Mouse (Mus musculus) hindbrain, embryonic 11.5 days (tissue): ENCODE measurements around the gene Immp2l. TPM values are rescaled to one million over a fixed set of nuclear protein-coding genes. Genes with fewer than 3 reads are reported as not detected.

Source experiments
- ATAC-seq: fragments of 200-750 bp; cut with Nextera tagmentation; 2 replicates; pipeline ENCODE4 v1.8.0; 2017; ENCODE audit warnings: mild to moderate bottlenecking, moderate TSS enrichment, moderate library complexity; ENCODE audit not compliant: low FRiP score
- DNase-seq: peaks from one replicate; pipeline ENCODE4 v3.0.0-alpha.2; 2015; ENCODE audit warnings: low spot score
- H3K27ac ChIP-seq: fragments of 300-500 bp; sonication (generic); 2 replicates; pipeline ENCODE4 v1.5.1; 2014; ENCODE audit warnings: mild to moderate bottlenecking, low read depth, low read length
- H3K27me3 ChIP-seq: fragments of 300-500 bp; sonication (generic); 2 replicates; pipeline ENCODE4 v1.6.1; 2014; ENCODE audit warnings: mild to moderate bottlenecking, low read length, moderate library complexity, mixed read lengths; ENCODE audit not compliant: control insufficient read depth, insufficient read depth
- H3K36me3 ChIP-seq: fragments of 300-500 bp; sonication (generic); 2 replicates; pipeline ENCODE4 v1.6.1; 2014; ENCODE audit warnings: mild to moderate bottlenecking, low read length, moderate library complexity, mixed read lengths; ENCODE audit not compliant: control insufficient read depth, insufficient read depth
- H3K4me1 ChIP-seq: fragments of 300-500 bp; sonication (generic); replicated peaks from 2 replicates; pipeline ENCODE4 v1.6.1; 2014; ENCODE audit warnings: low read length, mixed read lengths; ENCODE audit not compliant: control insufficient read depth, insufficient read depth
- H3K4me2 ChIP-seq: fragments of 300-500 bp; sonication (generic); replicated peaks from 2 replicates; pipeline ENCODE4 v1.6.1; 2014; ENCODE audit warnings: mild to moderate bottlenecking, low read depth, low read length
- H3K4me3 ChIP-seq: fragments of 300-500 bp; sonication (generic); 2 replicates; pipeline ENCODE4 v1.5.1; 2014; ENCODE audit warnings: low read depth, low read length
- H3K9ac ChIP-seq: fragments of 300-500 bp; sonication (generic); 2 replicates; pipeline ENCODE4 v1.6.1; 2014; ENCODE audit warnings: low read depth, low read length
- H3K9me3 ChIP-seq: fragments of 300-500 bp; sonication (generic); 2 replicates; pipeline ENCODE4 v1.6.1; 2016; ENCODE audit warnings: low read length; ENCODE audit not compliant: control insufficient read depth
- WGBS: fragments of 180-500 bp; shearing (Covaris S2); extraction: QIAGEN DNeasy Blood & Tissue Kit; methylation state at CpG from one replicate; pipeline ENCODE4 v1.1.7; 2014; 5-methylcytosine and 5-hydroxymethylcytosine counted together
- polyA plus RNA-seq: library from polyadenylated mRNA; unstranded; fragments of >200 nt; fragmentation: Nextera tagmentation; extraction: Ambion mirVana; gene quantifications from 2 replicates; pipeline ENCODE4 v1.2.1, GENCODE M21; 2014

Gene Immp2l
- polyA plus RNA-seq, 1 experiment from 2014 or later, result 9.3 TPM

DNA sequence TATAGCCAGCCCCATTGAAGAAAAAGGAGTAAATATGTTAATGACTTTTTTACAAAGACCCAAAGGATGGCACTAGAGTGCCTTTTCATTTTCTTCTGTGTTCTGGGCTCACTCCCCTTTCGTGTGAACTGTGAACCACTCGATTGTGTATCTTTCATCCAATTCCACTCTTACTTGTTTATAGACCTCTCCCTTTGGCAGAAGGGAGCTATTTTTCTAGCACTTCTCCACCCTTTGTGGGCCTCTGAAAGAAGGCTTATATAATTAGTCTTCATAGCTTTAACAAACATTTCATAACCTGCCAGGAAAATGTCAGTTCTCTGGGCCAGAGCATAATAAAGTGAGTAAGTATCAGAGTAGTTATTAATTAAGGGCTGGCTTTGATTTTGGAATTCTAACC is 327.4 kb downstream of the Immp2l start:
- Histone ChIP-seq H3K4me2 (no peak overlapping the region), H3K9me3 (no peaks in the 10 kb centered on the region), H3K36me3 (no peaks in the 10 kb centered on the region), H3K9ac (no peak overlapping the region), H3K4me1 (no peaks in the 10 kb centered on the region), H3K27me3 (no peaks in the 10 kb centered on the region), H3K4me3 (no peak overlapping the region), H3K27ac (no peak overlapping the region)
- DNase-seq (no peak), ATAC-seq (no peak)
- WGBS, result 65% methylated on average over 2 of the region's 2 CpGs

DNA sequence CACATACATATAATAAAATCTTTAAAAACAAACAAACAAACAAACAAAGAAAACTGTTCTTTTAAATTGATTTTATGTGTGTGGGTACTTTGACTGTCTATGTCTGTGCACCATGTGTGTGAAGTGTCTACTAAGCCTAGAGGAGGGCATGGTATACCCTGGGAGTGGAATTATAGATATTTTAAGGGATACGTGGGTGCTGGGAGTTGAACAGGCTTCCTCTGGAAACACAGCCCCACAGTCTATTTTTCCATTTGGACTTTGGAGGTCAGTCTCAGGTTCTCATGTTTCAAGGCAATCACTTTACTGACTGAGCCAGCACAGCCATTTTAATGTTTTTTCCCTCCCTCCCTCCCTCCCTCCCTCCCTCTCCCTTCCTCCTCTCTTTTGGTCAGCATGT is 331.0 kb downstream of the Immp2l start:
- DNase-seq (no peak), ATAC-seq (no peak)
- Histone ChIP-seq H3K36me3 (no peaks in the 10 kb centered on the region), H3K4me2 (no peak overlapping the region), H3K27me3 (no peaks in the 10 kb centered on the region), H3K27ac (no peak overlapping the region), H3K4me3 (no peak overlapping the region), H3K4me1 (no peaks in the 10 kb centered on the region), H3K9ac (no peak overlapping the region), H3K9me3 (no peaks in the 10 kb centered on the region)
- WGBS, result 76% methylated on average over 1 of the region's 1 CpGs

DNA sequence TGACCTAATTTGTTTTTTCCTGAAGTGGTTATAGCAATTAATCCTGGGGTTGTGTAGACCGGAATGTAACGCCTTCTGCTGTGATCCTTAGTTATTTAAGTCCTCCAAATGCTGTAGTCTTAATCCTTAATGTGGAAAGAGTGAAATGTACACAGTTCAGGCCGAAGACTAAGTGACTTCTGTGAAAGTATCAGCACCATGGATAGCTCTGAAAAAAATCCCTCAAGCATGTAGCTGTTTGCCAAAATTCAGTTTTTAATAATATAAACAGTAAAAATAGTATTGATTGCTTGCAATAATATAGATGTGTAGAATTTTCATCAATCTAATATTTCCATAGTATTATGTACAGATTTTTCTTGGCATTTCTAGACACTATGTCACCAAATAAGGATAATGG is 332.1 kb downstream of the Immp2l start:
- ATAC-seq, result no peak
- no peaks in the 10 kb centered on the region for H3K9me3 ChIP-seq
- H3K4me3 ChIP-seq, result no peak overlapping the region
- H3K36me3 ChIP-seq, result no peaks in the 10 kb centered on the region
- WGBS, result 85% methylated on average over 3 of the region's 3 CpGs
- no peak overlapping the region for H3K4me2 ChIP-seq
- no peaks in the 10 kb centered on the region for H3K27me3 ChIP-seq
- no peak overlapping the region for H3K27ac ChIP-seq
- no peaks in the 10 kb centered on the region for H3K4me1 ChIP-seq
- peak; percentile 12 for DNase-seq
- no peak overlapping the region for H3K9ac ChIP-seq

DNA sequence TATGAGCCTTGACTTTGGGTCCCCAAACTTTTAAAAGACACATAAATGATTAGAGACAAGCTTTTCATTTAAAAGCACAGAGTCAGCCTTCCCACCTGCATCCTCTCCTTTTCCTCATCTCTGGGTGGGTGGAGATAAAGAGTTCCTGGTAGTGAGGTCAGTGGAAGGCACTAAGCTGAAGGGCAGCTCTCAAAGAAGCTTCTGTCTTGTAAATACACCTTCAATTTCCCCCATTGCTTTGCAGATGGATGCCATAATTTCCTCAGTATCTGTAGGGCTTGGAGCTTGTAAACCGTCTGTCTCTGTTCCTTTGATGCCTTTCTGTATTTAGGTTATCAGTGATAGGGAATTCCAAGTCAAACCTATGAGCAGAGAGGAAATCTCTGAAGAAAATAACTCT is 362.8 kb downstream of the Immp2l start:
- Histone ChIP-seq H3K4me3 (no peak overlapping the region), H3K36me3 (no peaks in the 10 kb centered on the region), H3K9ac (no peak overlapping the region), H3K4me2 (no peak overlapping the region), H3K4me1 (no peaks in the 10 kb centered on the region), H3K27me3 (no peaks in the 10 kb centered on the region), H3K27ac (no peak overlapping the region), H3K9me3 (no peaks in the 10 kb centered on the region)
- no peak for ATAC-seq
- no peak for DNase-seq
- WGBS, result 72% methylated on average over 1 of the region's 1 CpGs

DNA sequence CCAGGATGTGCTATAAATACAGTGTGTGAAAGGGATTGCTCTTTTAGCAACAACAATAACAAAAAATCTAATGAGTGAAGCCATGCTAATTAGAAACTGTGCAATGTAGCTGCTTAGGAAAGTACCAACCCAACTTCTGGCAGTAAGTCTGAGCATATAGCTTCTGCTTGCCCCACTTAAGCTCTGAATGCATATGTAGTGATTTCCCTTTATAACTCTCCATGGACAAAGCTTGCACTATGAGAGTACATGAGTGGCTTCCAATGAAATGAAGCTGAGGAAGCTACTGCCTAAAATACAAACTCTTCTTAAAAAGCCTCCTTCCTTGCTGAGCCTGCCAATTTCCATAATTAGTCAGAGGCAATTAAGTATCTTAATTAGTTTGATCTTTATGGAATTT is 370.3 kb downstream of the Immp2l start:
- Histone ChIP-seq H3K27me3 (no peaks in the 10 kb centered on the region), H3K4me3 (no peak overlapping the region), H3K4me2 (no peak overlapping the region), H3K9ac (no peak overlapping the region), H3K9me3 (no peaks in the 10 kb centered on the region), H3K4me1 (no peaks in the 10 kb centered on the region), H3K27ac (no peak overlapping the region), H3K36me3 (no peaks in the 10 kb centered on the region)
- no peak for DNase-seq
- no peak for ATAC-seq

DNA sequence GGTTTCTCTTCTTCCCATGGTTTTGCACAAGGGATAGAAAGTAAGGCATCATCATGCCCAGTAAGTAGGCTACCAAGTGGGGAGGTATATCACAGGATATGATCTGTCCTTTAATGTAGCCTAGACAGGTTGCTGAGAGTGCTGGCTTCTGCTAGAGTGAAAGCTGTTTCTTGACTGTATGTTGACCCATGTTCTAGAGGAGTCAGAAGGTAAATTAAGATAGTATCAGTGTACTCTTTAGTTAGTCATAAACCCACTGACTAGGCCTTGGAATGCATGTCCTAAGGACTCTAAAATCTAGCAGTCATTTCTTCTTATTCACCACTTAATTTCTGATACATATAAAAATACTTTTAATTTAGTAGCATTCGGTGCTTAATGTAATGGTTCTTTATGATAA is 377.2 kb downstream of the Immp2l start:
- H3K4me1 ChIP-seq, result no peaks in the 10 kb centered on the region
- no peaks in the 10 kb centered on the region for H3K9me3 ChIP-seq
- H3K36me3 ChIP-seq, result no peaks in the 10 kb centered on the region
- no peak overlapping the region for H3K27ac ChIP-seq
- 90% methylated on average over 1 of the region's 1 CpGs for WGBS
- no peak overlapping the region for H3K4me2 ChIP-seq
- ATAC-seq (no peak), DNase-seq (no peak)
- no peaks in the 10 kb centered on the region for H3K27me3 ChIP-seq
- no peak overlapping the region for H3K9ac ChIP-seq
- no peak overlapping the region for H3K4me3 ChIP-seq

DNA sequence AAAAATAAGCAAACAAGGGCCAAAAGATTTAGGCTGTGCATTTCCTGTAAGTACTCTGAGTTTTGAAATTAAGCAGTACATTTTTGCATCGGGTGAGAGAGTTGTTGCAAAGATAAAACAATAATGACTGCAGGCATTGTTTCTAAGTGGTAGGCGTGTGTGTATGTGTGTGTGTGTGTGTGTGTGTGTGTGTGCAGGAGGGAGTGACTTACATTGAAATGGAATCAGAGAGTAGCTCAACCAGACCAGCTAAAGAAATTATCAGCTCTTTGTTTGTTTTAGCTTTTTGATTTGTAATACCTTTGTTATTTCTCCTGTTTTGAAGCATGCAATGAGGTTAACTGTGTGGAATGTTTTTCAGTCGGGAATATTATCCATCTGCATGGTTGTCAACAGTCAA is 378.0 kb downstream of the Immp2l start:
- no peak overlapping the region for H3K4me2 ChIP-seq
- ATAC-seq (no peak), DNase-seq (no peak)
- no peaks in the 10 kb centered on the region for H3K36me3 ChIP-seq
- H3K9me3 ChIP-seq, result no peaks in the 10 kb centered on the region
- no peaks in the 10 kb centered on the region for H3K4me1 ChIP-seq
- H3K9ac ChIP-seq, result no peak overlapping the region
- no peak overlapping the region for H3K27ac ChIP-seq
- H3K4me3 ChIP-seq, result no peak overlapping the region
- H3K27me3 ChIP-seq, result no peaks in the 10 kb centered on the region
- WGBS, result 78% methylated on average over 3 of the region's 3 CpGs

DNA sequence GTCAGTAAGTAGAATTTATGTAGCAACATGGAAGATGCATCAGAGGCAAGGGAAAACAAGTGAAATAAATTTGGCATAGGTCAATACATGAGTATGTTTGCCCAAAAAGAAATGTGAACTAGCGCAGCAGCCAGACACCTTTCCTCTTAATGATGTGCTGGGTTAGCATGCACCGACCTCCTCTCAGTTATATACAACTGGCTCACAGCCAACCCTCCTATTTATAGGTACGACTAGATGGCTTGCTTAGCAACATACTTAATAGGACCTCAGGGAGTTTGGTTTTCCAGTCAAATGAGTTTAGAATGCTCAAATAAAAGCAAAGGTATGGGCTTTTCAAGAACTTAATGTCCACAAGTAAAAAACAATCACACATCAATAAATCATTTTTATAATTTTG is 385.5 kb downstream of the Immp2l start:
- Histone ChIP-seq H3K27ac (no peak overlapping the region), H3K9me3 (no peaks in the 10 kb centered on the region), H3K9ac (no peak overlapping the region), H3K4me2 (no peak overlapping the region), H3K36me3 (no peaks in the 10 kb centered on the region), H3K4me1 (no peaks in the 10 kb centered on the region), H3K27me3 (no peaks in the 10 kb centered on the region), H3K4me3 (no peak overlapping the region)
- ATAC-seq (no peak), DNase-seq (no peak)
- WGBS, result 78% methylated on average over 3 of the region's 3 CpGs

DNA sequence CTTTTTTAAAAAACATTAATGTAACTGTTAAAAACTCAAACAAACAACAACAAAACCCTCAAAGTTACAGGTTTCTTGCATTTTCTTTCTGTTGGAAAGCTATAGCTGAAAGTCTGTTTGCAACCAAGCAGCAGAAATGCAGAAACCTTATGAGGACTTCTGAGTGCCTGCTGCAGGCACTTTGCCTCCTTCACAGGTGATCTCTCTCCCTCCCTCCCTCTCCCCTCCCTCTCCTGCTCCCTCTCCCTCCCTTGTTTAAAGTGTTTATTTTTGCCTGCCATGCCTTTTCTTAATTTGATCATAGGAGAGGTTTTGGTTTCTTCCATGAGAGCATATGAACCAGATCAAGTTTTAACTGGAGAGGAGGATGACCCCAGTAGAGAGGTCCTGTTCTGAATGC is 392.7 kb downstream of the Immp2l start:
- H3K27me3 ChIP-seq, result no peaks in the 10 kb centered on the region
- no peak for ATAC-seq
- H3K36me3 ChIP-seq, result no peaks in the 10 kb centered on the region
- no peak overlapping the region for H3K27ac ChIP-seq
- no peak overlapping the region for H3K9ac ChIP-seq
- no peaks in the 10 kb centered on the region for H3K9me3 ChIP-seq
- no peak overlapping the region for H3K4me2 ChIP-seq
- DNase-seq, result no peak
- no peak overlapping the region for H3K4me3 ChIP-seq
- no peaks in the 10 kb centered on the region for H3K4me1 ChIP-seq
